Mouse (Mus musculus): ENCODE measurements at regions not wholly inside any gene's neighbourhood (a gene's known extent, or its start where the extent isn't known, plus 50 kb on each side); places are given as distances from the start of the nearest gene placed in this dataset.

DNA sequence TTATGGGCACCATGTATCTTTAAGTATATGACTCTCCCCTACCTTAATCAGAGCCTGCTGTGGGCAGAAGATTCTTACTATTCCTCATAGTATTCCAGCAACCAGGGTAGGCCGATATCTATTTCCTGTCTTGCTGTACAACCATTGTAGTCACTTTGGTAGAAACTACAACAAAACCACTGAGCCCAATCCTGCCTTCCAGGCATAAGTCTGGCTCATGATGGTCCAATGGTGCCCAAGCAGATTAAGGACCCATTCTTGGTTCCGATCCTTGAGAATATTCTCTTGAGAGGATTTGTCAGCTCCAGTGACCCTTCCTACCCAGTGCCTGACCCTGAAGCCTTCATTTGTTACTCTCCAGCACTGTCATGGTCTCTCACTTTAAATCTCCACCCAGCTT is 102.9 kb upstream of the Mylip start:
- DNase-seq = no peak

- no peak for DNase-seq
Observed at GRCm38 (mm10) chr13:45287217-45287616, 102.3 kb upstream of the Mylip start.

DNA sequence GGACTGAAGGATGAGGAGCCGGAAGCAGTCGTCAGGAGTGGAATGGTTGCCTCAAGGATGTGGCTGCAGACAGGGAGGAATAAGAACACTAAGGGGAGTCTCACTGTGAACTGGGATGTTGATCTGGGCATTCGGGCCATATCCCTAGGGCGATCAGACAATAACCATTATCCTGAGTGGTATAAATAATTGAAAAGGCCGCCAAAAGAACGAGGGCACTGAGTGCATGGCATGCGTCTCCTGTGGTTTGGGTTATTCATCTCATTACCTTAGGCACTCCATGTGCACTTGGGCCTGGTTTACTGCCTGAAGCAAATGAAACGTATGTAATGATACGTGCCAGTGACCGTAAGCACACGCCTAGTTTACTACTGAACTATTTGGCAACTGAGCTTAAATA is 99.6 kb upstream of the Mylip start:
- no peak for DNase-seq

DNA sequence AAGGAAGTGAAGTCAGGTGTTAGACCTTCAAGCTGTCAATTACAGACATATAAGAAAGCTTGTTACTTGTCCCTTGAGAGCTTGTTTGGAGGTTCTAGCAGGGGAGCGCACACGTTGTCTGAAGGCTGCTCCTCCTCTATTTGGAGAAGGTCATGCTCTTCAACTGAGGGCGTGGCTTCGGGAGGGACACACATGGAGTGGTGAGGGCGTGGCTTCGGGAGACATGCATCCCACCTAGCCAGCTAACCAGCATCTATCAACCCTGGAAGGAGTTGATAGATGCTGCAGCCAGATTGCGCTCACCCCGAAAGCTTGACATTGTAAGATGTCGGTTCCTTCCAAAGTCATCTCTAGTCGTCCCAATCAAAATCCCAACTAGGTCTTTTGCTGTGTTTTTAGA is 94.9 kb upstream of the Mylip start:
- no peak for DNase-seq

DNA sequence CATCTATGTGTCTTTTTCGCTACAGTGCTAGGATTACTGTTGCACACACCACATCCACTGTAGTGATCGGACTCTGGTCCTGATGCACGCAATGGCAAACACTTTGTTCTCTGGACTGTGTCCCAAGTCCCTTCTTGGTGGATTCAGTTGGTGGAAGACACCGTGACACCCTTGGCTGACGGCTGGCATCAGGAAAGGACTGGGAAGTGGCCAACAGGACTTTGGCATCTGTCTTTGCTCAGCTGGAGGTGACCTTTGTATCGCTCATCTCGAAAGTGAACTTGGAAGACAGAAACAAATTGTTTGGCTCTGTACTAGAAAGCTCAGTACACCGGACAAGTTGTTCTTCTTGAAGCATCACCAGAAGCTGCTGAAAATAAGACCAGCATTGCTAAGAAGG is 88.9 kb upstream of the Mylip start:
- DNase-seq = peak; percentile 98

DNA sequence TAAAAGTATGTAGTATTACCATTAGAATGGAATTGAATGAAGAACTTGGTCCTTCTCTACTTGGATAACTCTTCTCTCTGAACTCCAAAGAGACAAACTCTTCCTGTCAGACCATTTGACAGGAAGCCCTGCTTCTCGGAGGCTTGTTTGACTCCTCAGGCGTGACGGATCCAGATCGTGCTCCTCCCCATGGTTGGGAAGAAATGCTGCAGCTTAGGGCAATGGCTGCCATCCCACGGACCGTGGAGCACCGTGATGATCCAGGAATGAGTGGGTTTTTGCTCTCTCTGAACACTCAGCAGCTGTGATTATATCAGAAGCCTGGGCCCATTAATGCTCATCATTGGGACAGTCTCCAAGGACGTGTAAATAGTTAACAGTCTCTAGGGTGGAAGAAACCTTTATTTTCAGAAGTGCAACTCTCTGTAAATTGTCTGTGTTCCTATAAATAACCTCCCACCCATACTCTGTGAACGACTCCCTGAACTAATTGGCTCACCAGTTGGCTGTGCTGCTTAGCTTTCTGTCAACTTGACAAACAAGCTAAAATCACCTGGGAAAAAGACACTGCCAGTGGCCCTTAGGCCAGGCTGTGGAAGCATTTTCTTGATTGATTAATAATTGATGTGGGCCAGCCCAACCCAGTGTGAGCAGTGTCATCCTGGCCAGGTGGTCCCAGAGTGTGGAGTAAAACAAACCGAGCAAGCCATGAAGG is 88.2 kb upstream of the Mylip start:
- DNase-seq = peak; percentile 63

- no peak for DNase-seq
Observed at GRCm38 (mm10) chr13:45302796-45303195, 86.7 kb upstream of the Mylip start.

DNA sequence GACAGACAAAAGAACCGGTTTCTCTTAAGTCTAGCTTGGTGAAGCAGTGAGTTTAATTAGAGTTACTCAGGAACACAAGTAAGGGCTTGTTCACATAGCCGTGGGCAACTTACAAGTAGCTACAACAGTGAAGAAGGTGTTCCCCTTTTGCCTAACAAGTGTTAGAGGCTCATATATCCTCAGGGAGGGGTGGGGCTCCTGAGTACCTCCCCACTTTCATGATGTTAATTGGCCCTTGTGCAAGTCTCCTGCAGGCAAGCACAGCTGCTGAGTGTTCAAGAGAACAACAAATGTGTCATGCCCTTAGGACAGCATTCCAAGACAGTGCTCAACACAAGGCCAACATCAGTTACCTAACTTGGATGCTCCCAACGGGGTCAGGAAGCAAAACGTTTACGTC is 83.4 kb upstream of the Mylip start:
- DNase-seq = no peak

DNA sequence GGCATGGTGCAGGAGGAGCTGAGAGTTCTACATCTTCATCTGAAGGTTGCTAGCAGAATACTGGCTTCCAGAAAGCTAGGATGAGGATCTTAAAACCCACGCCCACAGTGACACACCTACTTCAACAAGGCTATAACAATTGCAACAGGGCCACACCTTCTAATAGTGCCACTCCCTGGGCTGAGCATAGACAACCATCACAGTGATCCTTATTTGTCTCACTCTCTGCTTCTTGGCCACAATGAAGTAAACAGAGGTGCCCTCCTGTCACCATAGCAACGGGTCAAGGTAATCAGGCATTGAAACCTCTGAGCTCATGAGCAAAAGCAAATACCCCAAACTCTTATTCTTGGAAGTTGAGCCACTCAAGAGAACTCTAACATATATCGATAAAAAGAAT is 82.3 kb upstream of the Mylip start:
- DNase-seq = no peak

- no peak for DNase-seq
Observed at GRCm38 (mm10) chr13:45319646-45320045, 69.9 kb upstream of the Mylip start.

DNA sequence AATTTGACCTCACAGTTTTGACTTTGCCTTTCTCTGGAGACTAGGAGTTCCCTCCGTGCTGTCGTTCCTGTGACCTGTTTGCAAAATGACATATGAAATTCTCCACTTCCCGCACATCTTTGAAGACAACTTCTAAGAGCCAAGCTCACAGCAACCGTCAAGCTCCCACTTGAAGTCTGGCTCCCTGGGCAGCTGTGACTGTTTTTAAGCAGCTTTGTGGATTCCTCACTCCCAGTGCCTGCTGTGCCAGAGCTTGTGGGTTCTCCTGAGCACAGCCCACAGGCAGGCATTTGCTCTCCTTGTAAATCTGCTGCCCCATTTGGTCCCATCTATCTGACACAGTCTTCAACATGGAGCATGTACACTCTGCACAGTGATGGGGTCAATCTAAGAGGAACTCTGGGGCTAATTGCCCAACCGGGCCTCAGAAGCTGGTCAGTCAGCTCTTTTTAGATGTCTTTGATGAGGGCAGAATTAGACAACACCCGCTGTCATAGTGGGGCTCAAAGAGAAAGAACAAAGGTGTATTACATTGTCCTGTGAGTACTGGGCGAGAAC is 63.7 kb upstream of the Mylip start:
- no peak for DNase-seq

- DNase-seq = no peak
Observed at GRCm38 (mm10) chr13:45326751-45327150, 62.8 kb upstream of the Mylip start.

DNA sequence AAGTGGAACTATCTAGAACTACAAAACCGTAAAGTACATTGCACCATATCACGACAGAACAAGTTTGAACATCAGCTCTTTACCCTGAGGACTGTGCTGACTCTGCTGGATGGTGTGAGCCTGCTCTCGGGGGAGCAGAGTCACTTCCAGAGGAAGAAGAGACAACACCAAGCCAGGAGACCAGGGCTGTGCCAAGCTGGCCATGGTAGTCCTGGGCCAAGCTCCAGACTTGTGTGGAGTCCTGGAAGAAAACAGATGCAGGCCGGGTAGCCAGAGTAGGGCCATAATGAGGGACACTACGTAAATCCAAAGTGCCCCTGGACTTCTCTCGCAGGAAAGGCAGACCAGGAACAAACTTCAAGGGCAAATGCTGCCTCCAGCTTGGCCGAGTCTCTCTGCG is 59.0 kb upstream of the Mylip start:
- DNase-seq = no peak

- no peak for DNase-seq
Observed at GRCm38 (mm10) chr13:45332031-45332430, 57.5 kb upstream of the Mylip start.

DNA sequence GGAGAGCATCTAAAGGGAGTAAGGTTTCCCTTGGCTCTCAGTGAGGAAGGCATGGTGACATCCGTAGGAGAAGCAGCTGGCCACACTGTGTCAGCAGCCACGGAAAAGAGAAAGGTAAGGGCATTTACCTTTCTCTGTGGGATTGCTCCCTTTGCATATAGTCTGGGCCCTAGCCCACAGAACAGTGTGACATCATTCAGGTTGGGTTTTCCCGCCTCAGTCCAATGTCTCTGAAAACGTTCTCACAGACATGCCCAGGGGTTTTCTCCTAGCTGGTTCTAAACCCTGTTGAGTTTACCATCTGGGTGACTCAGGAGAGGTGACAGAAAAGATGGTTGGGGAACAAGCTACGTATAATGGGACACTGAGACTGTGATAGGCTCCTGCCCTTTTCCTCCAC is 55.9 kb upstream of the Mylip start:
- no peak for DNase-seq

All from kidney, adult 9 months (tissue).